Comparison of ENCODE assay signal across 8 mouse cellular contexts in genomic region chr6:31032980-31033608, GRCm38 (mm10).
A peak's percentile ranks its signal among the peaks of the same experiment; 100 is the strongest.
DNase-seq lines count a peak whose midpoint lies in the region; ATAC-seq and TF ChIP-seq lines count a peak whose summit lies in the region.

No protein-coding gene starts in this region.

- ATAC-seq in forebrain, embryonic 11.5 days (replicated peaks; ENCODE audit: low FRiP score), result peak; percentile 78
- peak; percentile 84 for ATAC-seq in hindbrain, embryonic 15.5 days (ENCODE audit: low FRiP score, low read depth)
- ATAC-seq in midbrain, embryonic 13.5 days, result peak; percentile 91
- ATAC-seq in stomach, embryonic 14.5 days (ENCODE audit: insufficient number of reproducible peaks, insufficient read depth, low FRiP score, low read depth), result peak; percentile 56; the same call in 1 of the 2 replicates

- no peak for TF ChIP-seq POLR2A in brain, embryonic 14.5 days (IDR thresholded peaks at IDR 0.05; ENCODE audit: borderline replicate concordance, extremely low read depth, insufficient read depth, insufficient read length, poor library complexity, severe bottlenecking)

- peak overlapping the region; percentile 61; the same call in 1 of the 2 replicates for H3K27ac ChIP-seq in layer of hippocampus, adult 2 months
- no peak overlapping the region for H3K27ac ChIP-seq in forebrain, embryonic 11.5 days (ENCODE audit: low read depth, low read length)
- H3K27ac ChIP-seq in hindbrain, embryonic 15.5 days (replicated peaks), result peak overlapping the region; percentile 44; the same call in 1 of the 2 replicates
- H3K27ac ChIP-seq in limb, embryonic 10.5 days, result peak overlapping the region; percentile 79
- 0 out of 2 replicates have a peak overlapping the region, but pooled peaks have one; percentile 6 for H3K27ac ChIP-seq in midbrain, embryonic 13.5 days
- no peak overlapping the region for H3K27ac ChIP-seq in stomach, embryonic 14.5 days (ENCODE audit: low read length)

- no peak overlapping the region; the same call in 1 of the 2 replicates for H3K4me2 ChIP-seq in forebrain, embryonic 11.5 days (ENCODE audit: low read depth, low read length, severe bottlenecking)
- H3K4me2 ChIP-seq in hindbrain, embryonic 15.5 days, result peak overlapping the region; percentile 38
- no peak overlapping the region for H3K4me2 ChIP-seq in midbrain, embryonic 13.5 days (replicated peaks)
- 0 out of 2 replicates have a peak overlapping the region, but pooled peaks have one; percentile 22 for H3K4me2 ChIP-seq in stomach, embryonic 14.5 days (replicated peaks; ENCODE audit: low read depth, low read length)

- peak; percentile 89 for TF ChIP-seq CTCF in layer of hippocampus, adult 2 months (conservative IDR thresholded peaks at IDR 0.05)
- peak; percentile 96 for TF ChIP-seq CTCF in brain, embryonic 14.5 days (IDR thresholded peaks at IDR 0.05; ENCODE audit: borderline replicate concordance, extremely low read depth, insufficient read depth, insufficient read length)

- H3K36me3 ChIP-seq in forebrain, embryonic 11.5 days (ENCODE audit: control insufficient read depth, insufficient read depth, low read length), result no peaks in the 10 kb centered on the region
- no peaks in the 10 kb centered on the region for H3K36me3 ChIP-seq in hindbrain, embryonic 15.5 days
- H3K36me3 ChIP-seq in limb, embryonic 10.5 days, result no peaks in the 10 kb centered on the region
- H3K36me3 ChIP-seq in midbrain, embryonic 13.5 days, result no peaks in the 10 kb centered on the region
- H3K36me3 ChIP-seq in stomach, embryonic 14.5 days (ENCODE audit: control insufficient read depth, insufficient read depth, low read length), result no peaks in the 10 kb centered on the region

- H3K9me3 ChIP-seq in forebrain, embryonic 11.5 days (ENCODE audit: control insufficient read depth, low read length), result no peaks in the 10 kb centered on the region
- no peaks in the 10 kb centered on the region for H3K9me3 ChIP-seq in hindbrain, embryonic 15.5 days
- no peaks in the 10 kb centered on the region for H3K9me3 ChIP-seq in limb, embryonic 10.5 days (replicated peaks)
- H3K9me3 ChIP-seq in midbrain, embryonic 13.5 days, result no peaks in the 10 kb centered on the region
- no peaks in the 10 kb centered on the region for H3K9me3 ChIP-seq in stomach, embryonic 14.5 days (ENCODE audit: control insufficient read depth, low read depth, low read length)

- peak in 1 of 2 experiments; percentile 56 for DNase-seq in layer of hippocampus, adult 2 months (ENCODE audit: low spot score in 2 of 2)
- DNase-seq in layer of hippocampus, adult 9-11 months, result no peak
- DNase-seq in brain, embryonic 14.5 days (ENCODE audit: low read depth), result peak; percentile 94
- peak; percentile 87 for DNase-seq in forebrain, embryonic 11.5 days (ENCODE audit: low spot score)
- peak; percentile 83 for DNase-seq in limb, embryonic 10.5 days (ENCODE audit: low spot score)

- peak overlapping the region; percentile 27; the same call in 1 of the 2 replicates for H3K9ac ChIP-seq in forebrain, embryonic 11.5 days (ENCODE audit: low read length)
- H3K9ac ChIP-seq in hindbrain, embryonic 15.5 days, result no peak overlapping the region
- no peak overlapping the region for H3K9ac ChIP-seq in midbrain, embryonic 13.5 days (replicated peaks)
- H3K9ac ChIP-seq in stomach, embryonic 14.5 days (replicated peaks; ENCODE audit: low read depth, low read length), result no peak overlapping the region

- no peaks in the 10 kb centered on the region for H3K27me3 ChIP-seq in forebrain, embryonic 11.5 days (ENCODE audit: control insufficient read depth, insufficient read depth, low read length)
- H3K27me3 ChIP-seq in hindbrain, embryonic 15.5 days, result no peaks in the 10 kb centered on the region
- no peaks in the 10 kb centered on the region for H3K27me3 ChIP-seq in limb, embryonic 10.5 days (ENCODE audit: low read depth, poor library complexity, severe bottlenecking)
- no peaks in the 10 kb centered on the region for H3K27me3 ChIP-seq in midbrain, embryonic 13.5 days
- H3K27me3 ChIP-seq in stomach, embryonic 14.5 days (ENCODE audit: control insufficient read depth, insufficient read depth, low read length), result no peaks in the 10 kb centered on the region

- H3K4me1 ChIP-seq in forebrain, embryonic 11.5 days (replicated peaks; ENCODE audit: control insufficient read depth, insufficient read depth, low read length), result no peaks in the 10 kb centered on the region
- H3K4me1 ChIP-seq in hindbrain, embryonic 15.5 days (replicated peaks), result peaks cover 19% of the 10 kb centered on the region
- H3K4me1 ChIP-seq in limb, embryonic 10.5 days, result peaks cover 14% of the 10 kb centered on the region
- peaks cover 15% of the 10 kb centered on the region for H3K4me1 ChIP-seq in midbrain, embryonic 13.5 days (replicated peaks)
- 0 out of 2 replicates have a peak, but pooled peaks cover 3% of the 10 kb centered on the region for H3K4me1 ChIP-seq in stomach, embryonic 14.5 days (ENCODE audit: control insufficient read depth, insufficient read depth, low read length)

- WGBS in forebrain, embryonic 11.5 days, result 12% methylated on average over 12 of the region's 12 CpGs
- WGBS in hindbrain, embryonic 15.5 days, result 8% methylated on average over 12 of the region's 12 CpGs
- WGBS in limb, embryonic 10.5 days, result 14% methylated on average over 12 of the region's 12 CpGs
- WGBS in midbrain, embryonic 13.5 days, result 11% methylated on average over 12 of the region's 12 CpGs
- 11% methylated on average over 12 of the region's 12 CpGs for WGBS in stomach, embryonic 14.5 days

- H3K4me3 ChIP-seq in layer of hippocampus, adult 2 months, result peak overlapping the region; percentile 36; the same call in 1 of the 2 replicates
- no peak overlapping the region for H3K4me3 ChIP-seq in forebrain, embryonic 11.5 days (ENCODE audit: low read depth, low read length)
- H3K4me3 ChIP-seq in hindbrain, embryonic 15.5 days, result no peak overlapping the region
- H3K4me3 ChIP-seq in limb, embryonic 10.5 days, result no peak overlapping the region
- H3K4me3 ChIP-seq in midbrain, embryonic 13.5 days (replicated peaks), result no peak overlapping the region
- H3K4me3 ChIP-seq in stomach, embryonic 14.5 days (ENCODE audit: low read depth, low read length), result no peak overlapping the region

Comparison
In these comparisons a context has a peak if more than half of its experiments do, and no peak if none do; other contexts are left out.
1. H3K27ac ChIP-seq: peak in layer of hippocampus, adult 2 months (single experiment), hindbrain, embryonic 15.5 days (single experiment), limb, embryonic 10.5 days (single experiment) and midbrain, embryonic 13.5 days (single experiment); none in forebrain, embryonic 11.5 days (single experiment) and stomach, embryonic 14.5 days (single experiment).
2. H3K4me2 ChIP-seq: peak in hindbrain, embryonic 15.5 days (single experiment) and stomach, embryonic 14.5 days (single experiment); none in forebrain, embryonic 11.5 days (single experiment) and midbrain, embryonic 13.5 days (single experiment).
3. Peak in every context shown above with its lines, with median percentiles within 50 percentile points of each other: ATAC-seq.